Mouse (Mus musculus) neural tube, embryonic 14.5 days (tissue): ENCODE data around the gene Btrc. TPM values are rescaled to one million over a fixed set of nuclear protein-coding genes. Genes with fewer than 3 reads are reported as not detected.
"Not testable (repeated sequence)": the region's sequence is repeated elsewhere in the genome, so short reads cannot be mapped to it uniquely, and the experiment has no call there.

ENCODE experiments used
- ATAC-seq: fragments of 200-750 bp; cut with Nextera tagmentation; 2 replicates; pipeline ENCODE4 v1.8.0; 2017; ENCODE audit warnings: low read depth, mild to moderate bottlenecking, moderate TSS enrichment, moderate library complexity
- H3K27ac ChIP-seq: fragments of 300-500 bp; sonication (generic); 2 replicates; pipeline ENCODE4 v1.5.1; 2014; ENCODE audit warnings: low read depth, mild to moderate bottlenecking, control low read depth, low read length, moderate library complexity, mixed read lengths
- H3K27me3 ChIP-seq: fragments of 300-500 bp; sonication (generic); 2 replicates; pipeline ENCODE4 v1.6.1; 2014; ENCODE audit warnings: low read length; ENCODE audit not compliant: control insufficient read depth, insufficient read depth
- H3K36me3 ChIP-seq: fragments of 300-500 bp; sonication (generic); 2 replicates; pipeline ENCODE4 v1.6.1; 2014; ENCODE audit warnings: low read length, mixed read lengths; ENCODE audit not compliant: control insufficient read depth, insufficient read depth
- H3K4me1 ChIP-seq: fragments of 300-500 bp; sonication (generic); 2 replicates; pipeline ENCODE4 v1.6.1; 2014; ENCODE audit warnings: low read length; ENCODE audit not compliant: control insufficient read depth, insufficient read depth
- H3K4me2 ChIP-seq: fragments of 300-500 bp; sonication (generic); 2 replicates; pipeline ENCODE4 v1.6.1; 2014; ENCODE audit warnings: mild to moderate bottlenecking, low read depth, low read length, control low read depth
- H3K4me3 ChIP-seq: fragments of 300-500 bp; sonication (generic); 2 replicates; pipeline ENCODE4 v1.5.1; 2014; ENCODE audit warnings: low read depth, low read length, control low read depth, mixed read lengths
- H3K9ac ChIP-seq: fragments of 300-500 bp; sonication (generic); replicated peaks from 2 replicates; pipeline ENCODE4 v1.6.1; 2014; ENCODE audit warnings: low read depth, mild to moderate bottlenecking, control low read depth, low read length, mixed read lengths
- H3K9me3 ChIP-seq: fragments of 300-500 bp; sonication (generic); 2 replicates; pipeline ENCODE4 v1.6.1; 2016; ENCODE audit warnings: low read length; ENCODE audit not compliant: control insufficient read depth
- WGBS: fragments of 180-500 bp; shearing (Covaris S2); extraction: QIAGEN DNeasy Blood & Tissue Kit; methylation state at CpG from one replicate; pipeline ENCODE4 v1.1.7; 2014; 5-methylcytosine and 5-hydroxymethylcytosine counted together
- polyA plus RNA-seq: library from polyadenylated mRNA; unstranded; fragments of >200 nt; fragmentation: Nextera tagmentation; extraction: Ambion mirVana; gene quantifications from 2 replicates; pipeline ENCODE4 v1.2.1, GENCODE M21; 2014

Gene Btrc
- polyA plus RNA-seq, 1 experiment from 2014 or later = 70.8 TPM

DNA sequence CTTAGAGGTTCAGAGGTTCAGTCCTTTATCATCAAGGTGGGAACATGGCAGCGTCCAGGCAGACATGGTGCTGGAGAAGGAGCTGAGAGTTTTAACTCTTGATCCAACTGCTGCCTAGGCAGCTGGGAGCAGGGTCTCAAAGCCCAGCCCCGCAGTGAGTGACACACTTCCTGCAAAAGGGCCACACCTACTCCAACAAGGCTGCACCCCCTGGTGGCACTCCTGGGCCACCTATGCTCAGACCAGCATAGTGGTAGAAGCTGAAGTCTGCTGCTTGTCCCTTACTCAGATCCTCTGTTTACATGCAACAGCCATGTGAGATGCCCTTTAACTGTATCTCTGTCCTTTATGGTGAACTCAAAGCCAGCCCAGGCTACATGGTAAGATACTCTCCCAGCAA lies 47.5 kb downstream of the Btrc start:
- ATAC-seq = no peak
- Histone ChIP-seq H3K4me2 (no peak overlapping the region), H3K9me3 (no peaks in the 10 kb centered on the region), H3K9ac (no peak overlapping the region), H3K27me3 (no peaks in the 10 kb centered on the region), H3K36me3 (no peaks in the 10 kb centered on the region), H3K4me1 (no peaks in the 10 kb centered on the region), H3K4me3 (no peak overlapping the region), H3K27ac (no peak overlapping the region)
- WGBS = 88% methylated on average over 2 of the region's 2 CpGs

DNA sequence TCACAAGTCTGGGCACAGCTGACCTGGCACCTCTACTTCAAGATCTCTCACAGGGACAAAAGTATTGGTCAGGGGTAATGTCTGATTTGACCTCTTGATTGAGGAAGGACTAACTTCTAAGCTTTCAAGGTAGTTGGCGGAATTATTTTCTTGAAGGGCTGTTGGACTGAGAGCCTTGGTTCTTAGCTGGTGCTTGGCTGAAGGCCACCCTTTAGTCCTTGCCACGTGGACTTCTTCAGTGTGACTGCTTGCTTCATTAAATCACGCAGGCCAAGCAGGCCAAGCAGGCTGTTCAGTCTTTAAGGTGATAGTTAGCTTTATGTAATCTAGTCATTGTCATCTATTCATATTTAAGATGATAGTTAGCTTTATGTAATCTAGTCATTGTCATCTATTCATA lies 49.2 kb downstream of the Btrc start:
- H3K4me2 ChIP-seq = no peak overlapping the region
- H3K27ac ChIP-seq = no peak overlapping the region
- WGBS = 90% methylated on average over 3 of the region's 3 CpGs
- H3K4me3 ChIP-seq = no peak overlapping the region
- ATAC-seq = no peak
- H3K36me3 ChIP-seq = no peaks in the 10 kb centered on the region
- no peak overlapping the region for H3K9ac ChIP-seq
- no peaks in the 10 kb centered on the region for H3K27me3 ChIP-seq
- H3K9me3 ChIP-seq = no peaks in the 10 kb centered on the region
- no peaks in the 10 kb centered on the region for H3K4me1 ChIP-seq

DNA sequence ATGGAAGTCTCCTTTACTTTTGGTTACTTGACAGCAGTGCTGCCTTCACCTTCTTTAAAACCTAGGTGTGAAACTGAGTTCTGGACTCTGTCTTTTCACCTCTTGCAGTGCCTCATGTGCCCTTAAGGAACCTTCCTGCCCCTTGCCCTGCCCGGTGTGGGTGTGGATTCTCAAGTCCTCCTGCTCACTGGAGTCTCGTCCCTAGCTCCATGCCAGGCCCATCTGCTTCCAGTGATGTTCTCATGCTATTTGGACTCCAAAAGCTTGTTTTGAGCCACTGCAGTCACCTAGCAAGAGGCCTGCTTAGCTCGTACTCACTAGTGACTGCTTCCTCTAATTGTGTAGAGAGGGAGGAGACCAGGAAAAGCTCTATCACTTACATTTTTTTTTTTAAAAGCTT lies 50.4 kb downstream of the Btrc start:
- Histone ChIP-seq H3K4me3 (no peak overlapping the region), H3K36me3 (no peaks in the 10 kb centered on the region), H3K4me2 (no peak overlapping the region), H3K4me1 (no peaks in the 10 kb centered on the region), H3K27ac (no peak overlapping the region), H3K27me3 (no peaks in the 10 kb centered on the region), H3K9ac (no peak overlapping the region), H3K9me3 (no peaks in the 10 kb centered on the region)
- ATAC-seq = no peak
- WGBS = 86% methylated on average over 3 of the region's 3 CpGs

DNA sequence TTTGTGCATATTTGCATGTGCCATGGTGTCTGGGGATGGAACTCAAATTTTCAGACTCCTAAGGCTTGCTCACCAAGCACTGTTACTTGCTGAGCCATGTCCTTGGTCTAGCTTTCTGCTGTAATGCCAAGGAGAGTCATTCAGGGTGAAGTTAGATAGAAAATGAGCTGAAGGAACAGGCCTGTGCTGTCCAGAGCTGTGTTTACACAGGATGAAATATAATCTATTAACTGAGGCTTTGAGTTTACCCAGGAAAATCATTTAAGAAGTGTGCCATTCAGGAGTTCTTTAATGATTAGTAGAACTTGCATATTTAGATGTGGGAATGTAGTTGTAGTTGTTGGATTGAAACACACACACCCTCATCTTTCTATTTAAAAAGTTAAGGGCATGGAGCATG lies 54.1 kb downstream of the Btrc start:
- Histone ChIP-seq H3K4me1 (peaks cover 4% of the 10 kb centered on the region; the same call in 1 of the 2 replicates), H3K27me3 (no peaks in the 10 kb centered on the region), H3K4me3 (no peak overlapping the region), H3K9me3 (no peaks in the 10 kb centered on the region), H3K9ac (no peak overlapping the region), H3K36me3 (no peaks in the 10 kb centered on the region), H3K4me2 (no peak overlapping the region), H3K27ac (no peak overlapping the region)
- ATAC-seq = no peak

DNA sequence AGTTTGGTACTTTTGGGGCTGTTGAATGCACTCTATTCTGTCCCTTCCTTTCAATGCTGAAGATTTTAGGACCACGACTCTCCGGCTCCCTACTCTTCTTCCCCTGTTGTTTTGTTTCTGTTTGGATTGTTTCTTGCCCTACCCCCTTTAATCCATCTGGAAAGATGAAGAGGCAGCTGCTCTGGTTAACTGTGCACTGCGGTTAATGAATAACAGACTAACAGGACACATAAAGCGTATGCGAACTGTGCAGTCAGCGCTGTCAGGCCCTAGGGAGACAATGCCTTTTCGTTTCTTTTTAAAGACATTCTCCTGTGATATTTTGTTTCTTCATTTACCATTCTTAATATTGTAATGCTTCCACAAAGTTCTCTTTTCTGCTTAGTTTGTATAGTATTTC lies 58.7 kb downstream of the Btrc start:
- H3K27me3 ChIP-seq = no peaks in the 10 kb centered on the region
- H3K4me2 ChIP-seq = no peak overlapping the region
- no peak overlapping the region for H3K9ac ChIP-seq
- H3K9me3 ChIP-seq = no peaks in the 10 kb centered on the region
- no peaks in the 10 kb centered on the region for H3K36me3 ChIP-seq
- WGBS = 10% methylated on average over 7 of the region's 7 CpGs
- ATAC-seq = no peak
- H3K4me1 ChIP-seq = peaks cover 4% of the 10 kb centered on the region; the same call in 1 of the 2 replicates
- H3K27ac ChIP-seq = no peak overlapping the region
- no peak overlapping the region for H3K4me3 ChIP-seq

DNA sequence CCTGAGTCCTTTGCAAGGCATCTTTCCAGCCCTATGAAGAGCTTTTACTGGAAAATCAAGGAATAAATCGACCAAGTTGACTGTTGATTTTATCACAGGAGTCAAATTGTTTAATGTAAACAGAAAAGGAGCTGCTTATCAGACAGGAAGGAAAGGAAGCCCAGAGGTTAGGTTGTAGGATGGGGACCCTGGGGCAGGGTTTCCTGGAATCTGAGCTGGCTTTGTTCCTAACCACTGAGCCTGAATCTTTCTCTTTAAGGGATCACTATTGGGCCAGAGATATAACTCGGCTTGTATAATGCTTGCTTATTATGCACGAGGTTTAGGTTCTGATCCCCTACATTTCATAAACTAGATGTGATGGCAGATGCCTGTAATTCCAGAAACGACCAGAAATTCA lies 64.6 kb downstream of the Btrc start:
- no peak overlapping the region for H3K4me2 ChIP-seq
- no peak overlapping the region for H3K4me3 ChIP-seq
- no peak overlapping the region for H3K9ac ChIP-seq
- WGBS = 84% methylated on average over 4 of the region's 4 CpGs
- ATAC-seq = no peak
- H3K36me3 ChIP-seq = no peaks in the 10 kb centered on the region
- no peaks in the 10 kb centered on the region for H3K4me1 ChIP-seq
- H3K9me3 ChIP-seq = no peaks in the 10 kb centered on the region
- H3K27ac ChIP-seq = no peak overlapping the region
- H3K27me3 ChIP-seq = no peaks in the 10 kb centered on the region

DNA sequence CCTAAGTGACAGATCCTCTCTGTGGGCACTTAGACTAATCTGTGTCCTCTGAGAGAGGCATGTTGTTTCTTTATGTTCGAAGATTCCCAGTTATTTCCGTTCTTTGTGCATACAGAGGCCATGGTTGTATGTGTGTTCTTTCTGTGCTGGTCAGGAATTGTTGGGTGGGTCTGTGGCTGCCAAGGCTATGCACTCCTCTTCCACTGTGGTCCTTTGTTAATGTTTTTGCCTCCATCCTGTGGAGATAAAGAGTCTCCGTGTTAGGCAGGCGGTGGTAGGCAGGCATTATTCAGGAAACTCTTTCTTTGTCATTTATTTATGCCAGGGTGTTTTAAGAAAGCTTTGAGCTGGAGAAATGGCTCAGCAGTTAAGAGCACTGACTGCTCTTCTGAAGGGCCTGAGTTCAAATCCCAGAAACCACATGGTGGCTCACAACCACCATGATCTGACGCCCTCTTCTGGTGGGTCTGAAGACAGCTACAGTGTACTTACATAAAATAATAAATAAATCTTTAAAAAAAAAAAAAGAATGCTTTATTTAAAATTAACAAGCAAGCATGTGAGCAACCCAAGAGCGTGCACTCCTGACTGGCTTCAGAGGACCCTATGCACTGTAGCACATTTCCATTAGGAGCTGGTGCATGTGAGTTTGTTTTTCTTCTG lies 67.6 kb downstream of the Btrc start:
- no peak overlapping the region for H3K27ac ChIP-seq
- WGBS = 73% methylated on average over 6 of the region's 6 CpGs
- no peaks in the 10 kb centered on the region for H3K36me3 ChIP-seq
- no peak overlapping the region for H3K4me2 ChIP-seq
- no peak for ATAC-seq
- peaks cover 5% of the 10 kb centered on the region for H3K4me1 ChIP-seq
- H3K9ac ChIP-seq = no peak overlapping the region
- no peaks in the 10 kb centered on the region for H3K9me3 ChIP-seq
- no peak overlapping the region for H3K4me3 ChIP-seq
- no peaks in the 10 kb centered on the region for H3K27me3 ChIP-seq

DNA sequence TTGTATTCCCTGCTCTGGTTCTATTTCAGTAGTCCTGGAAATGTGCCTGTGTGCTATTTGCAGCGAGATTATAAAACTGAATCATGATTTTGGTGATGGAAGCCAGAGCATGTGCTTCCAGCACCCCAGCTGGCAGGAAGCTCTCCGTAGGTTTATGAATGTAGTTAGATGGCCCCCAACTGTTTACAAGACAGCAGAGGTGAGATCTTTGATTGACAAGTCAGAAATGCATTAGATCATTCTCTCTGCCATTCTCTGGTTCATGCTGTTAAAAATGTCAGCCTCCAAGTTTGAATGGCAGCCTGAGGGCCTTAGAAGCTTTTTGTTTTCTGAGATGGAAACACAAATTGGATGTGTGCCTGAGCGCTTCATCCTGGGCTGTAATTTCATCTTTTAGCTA lies 68.8 kb downstream of the Btrc start:
- Histone ChIP-seq H3K27ac (no peak overlapping the region), H3K9me3 (no peaks in the 10 kb centered on the region), H3K27me3 (no peaks in the 10 kb centered on the region), H3K4me2 (no peak overlapping the region), H3K4me1 (peaks cover 5% of the 10 kb centered on the region), H3K9ac (no peak overlapping the region), H3K36me3 (no peaks in the 10 kb centered on the region), H3K4me3 (no peak overlapping the region)
- no peak for ATAC-seq
- 49% methylated on average over 3 of the region's 3 CpGs for WGBS

DNA sequence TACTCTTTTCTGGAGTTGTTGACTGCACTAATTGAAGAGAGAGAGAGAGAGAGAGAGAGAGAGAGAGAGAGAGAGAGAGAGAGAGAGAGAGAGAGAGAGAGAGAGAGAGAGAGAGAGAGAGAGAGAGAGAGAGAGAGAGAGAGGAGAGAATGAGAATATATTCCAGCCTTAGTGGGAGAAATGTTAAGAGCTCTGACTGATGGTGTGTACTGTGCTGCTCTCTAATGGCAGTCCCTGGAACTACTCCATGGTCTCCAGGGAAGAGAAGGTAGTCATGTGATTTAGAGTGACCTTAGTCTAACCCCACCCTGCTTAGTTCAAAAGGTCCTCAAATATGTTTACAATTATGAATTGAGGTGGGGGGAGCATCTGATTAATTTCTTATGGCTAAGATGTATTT lies 72.5 kb downstream of the Btrc start:
- not testable (repeated sequence) for H3K4me3 ChIP-seq, ATAC-seq, H3K9ac ChIP-seq, H3K36me3 ChIP-seq, H3K4me2 ChIP-seq, H3K27ac ChIP-seq, H3K27me3 ChIP-seq, H3K9me3 ChIP-seq
- peaks cover 26% of the 10 kb centered on the region for H3K4me1 ChIP-seq
